Mouse (Mus musculus): ENCODE results near the gene Gipc1. TPM values are rescaled to one million over a fixed set of nuclear protein-coding genes. Genes with fewer than 3 reads are reported as not detected.

Gipc1 gene
- polyA plus RNA-seq, 1 experiment, result 17.3 TPM

DNA sequence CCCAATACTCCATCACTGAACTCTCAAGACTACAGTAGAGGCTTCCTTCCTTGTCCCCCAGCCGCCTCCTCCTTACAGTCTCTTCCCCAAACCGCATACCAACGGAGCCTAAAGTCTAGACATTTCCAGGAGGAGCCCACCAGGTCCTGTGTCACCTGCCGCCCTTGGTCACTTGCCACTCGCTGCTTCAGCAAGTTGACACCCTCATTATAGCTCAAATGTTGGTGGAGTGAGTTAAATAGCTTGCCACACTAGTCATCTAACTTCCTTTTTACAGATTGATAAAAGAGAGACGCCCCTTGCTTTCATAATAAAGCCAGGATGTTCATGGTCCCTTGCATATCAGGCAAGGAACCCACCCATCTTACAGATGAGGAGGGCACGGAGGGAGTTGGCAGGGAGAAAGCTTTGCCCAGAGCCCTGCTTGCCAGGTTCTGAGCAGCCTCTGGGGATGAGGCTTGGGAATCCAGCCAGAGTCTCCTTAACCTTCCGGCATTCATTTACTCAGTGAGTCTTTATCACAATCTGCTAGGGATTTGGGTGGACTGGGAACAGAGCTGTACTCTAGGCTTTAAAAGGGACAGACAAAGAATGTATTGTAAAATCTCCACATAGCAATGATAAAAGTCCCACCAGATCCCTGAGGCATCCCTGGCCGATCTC lies 48.1 kb downstream of the Gipc1 start:
- 52% methylated on average over 9 of the region's 9 CpGs for WGBS
- H3K27ac ChIP-seq (ENCODE audit: control insufficient read depth, insufficient read depth, low read depth, low read length, poor library complexity), result no peak overlapping the region
- H3K4me1 ChIP-seq (ENCODE audit: control insufficient read depth, insufficient read depth, low read length), result peaks cover 7% of the 10 kb centered on the region; the same call in 1 of the 2 replicates

DNA sequence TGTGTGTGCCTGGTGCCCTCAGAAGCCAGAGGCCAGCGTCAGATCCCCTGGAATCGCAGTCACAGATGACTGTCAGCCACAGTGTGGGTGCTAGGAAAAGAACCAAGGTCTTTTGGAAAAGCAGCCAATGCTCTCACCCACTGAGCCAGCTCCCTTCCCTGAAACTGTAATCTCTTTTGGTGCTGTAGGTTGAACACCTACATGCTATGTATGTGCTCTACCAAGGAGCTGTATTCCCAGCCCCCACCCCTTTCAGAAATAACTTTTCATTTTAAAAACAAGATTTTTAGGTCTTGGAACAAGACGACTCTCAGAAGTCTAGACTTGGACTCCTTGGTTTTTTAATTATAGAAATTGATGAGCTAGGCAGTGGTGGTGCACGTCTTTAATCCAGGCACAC lies 50.9 kb downstream of the Gipc1 start:
- peaks cover 1% of the 10 kb centered on the region; the same call in 1 of the 2 replicates for H3K4me1 ChIP-seq (ENCODE audit: control insufficient read depth, insufficient read depth, low read length)
- H3K27ac ChIP-seq (ENCODE audit: control insufficient read depth, insufficient read depth, low read depth, low read length, poor library complexity), result no peak overlapping the region
- 87% methylated on average over 4 of the region's 4 CpGs for WGBS
- H3K4me3 ChIP-seq (replicated peaks; ENCODE audit: control insufficient read depth, low read depth, low read length), result no peak overlapping the region
- TF ChIP-seq CTCF (IDR thresholded peaks at IDR 0.05; ENCODE audit: control insufficient read depth, insufficient read depth, low read length) (no peak), POLR2A (IDR thresholded peaks at IDR 0.05; ENCODE audit: borderline replicate concordance, control insufficient read depth, low read depth, low read length) (no peak)

More for the DNA sequence above, 48.1 kb downstream of the Gipc1 start:
- TF ChIP-seq CTCF (IDR thresholded peaks at IDR 0.05; ENCODE audit: control insufficient read depth, insufficient read depth, low read length), result no peak
- TF ChIP-seq POLR2A (IDR thresholded peaks at IDR 0.05; ENCODE audit: borderline replicate concordance, control insufficient read depth, low read depth, low read length), result no peak
- H3K4me3 ChIP-seq (replicated peaks; ENCODE audit: control insufficient read depth, low read depth, low read length), result no peak overlapping the region

DNA sequence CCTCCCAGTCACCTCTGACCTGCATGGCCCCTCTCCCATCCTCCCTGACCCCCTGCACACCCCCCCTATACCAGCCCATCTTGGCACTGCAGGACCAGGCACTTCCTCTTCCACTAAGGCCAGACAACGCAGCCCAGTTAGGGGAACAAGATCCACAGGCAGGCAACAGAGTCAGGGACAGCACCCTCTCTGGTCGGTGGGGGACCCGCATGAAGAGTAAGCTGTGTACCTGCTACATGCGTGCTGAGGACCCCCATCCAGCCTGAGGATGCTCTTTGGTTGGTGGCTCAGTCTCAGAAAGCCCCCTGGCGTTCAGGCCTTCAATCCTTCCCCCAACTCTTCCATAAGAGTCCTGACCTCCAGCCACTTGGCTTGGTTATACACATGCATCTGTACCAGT lies 53.9 kb downstream of the Gipc1 start:
- 68% methylated on average over 5 of the region's 5 CpGs for WGBS

DNA sequence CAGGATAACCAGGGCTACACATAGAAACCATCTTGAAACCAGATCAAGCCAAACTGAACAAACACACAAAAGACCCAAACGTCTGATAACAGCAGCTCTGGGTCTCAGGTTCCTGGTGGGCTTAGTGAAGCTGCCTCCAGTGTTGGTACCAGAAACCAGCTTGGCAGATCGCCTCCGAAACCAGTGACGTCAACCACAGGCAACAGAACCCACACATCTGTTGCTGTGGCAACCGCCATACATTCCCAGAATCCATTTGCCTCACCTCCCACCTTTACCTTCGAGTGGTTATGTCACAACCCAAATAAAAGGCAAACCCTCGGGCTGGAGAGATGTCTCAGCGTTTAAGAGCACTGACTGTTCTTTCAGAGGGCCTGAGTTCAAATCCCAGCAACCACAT lies 55.1 kb downstream of the Gipc1 start:
- H3K4me1 ChIP-seq (ENCODE audit: control insufficient read depth, insufficient read depth, low read length), result no peaks in the 10 kb centered on the region
- no peak overlapping the region for H3K27ac ChIP-seq (ENCODE audit: control insufficient read depth, insufficient read depth, low read depth, low read length, poor library complexity)
- H3K4me3 ChIP-seq (replicated peaks; ENCODE audit: control insufficient read depth, low read depth, low read length), result no peak overlapping the region
- WGBS, result 75% methylated on average over 8 of the region's 8 CpGs
- TF ChIP-seq CTCF (IDR thresholded peaks at IDR 0.05; ENCODE audit: control insufficient read depth, insufficient read depth, low read length) (no peak), POLR2A (IDR thresholded peaks at IDR 0.05; ENCODE audit: borderline replicate concordance, control insufficient read depth, low read depth, low read length) (no peak)

More for the DNA sequence above, 53.9 kb downstream of the Gipc1 start:
- Histone ChIP-seq H3K27ac (ENCODE audit: control insufficient read depth, insufficient read depth, low read depth, low read length, poor library complexity) (no peak overlapping the region), H3K4me1 (ENCODE audit: control insufficient read depth, insufficient read depth, low read length) (no peaks in the 10 kb centered on the region), H3K4me3 (replicated peaks; ENCODE audit: control insufficient read depth, low read depth, low read length) (no peak overlapping the region)
- TF ChIP-seq POLR2A (IDR thresholded peaks at IDR 0.05; ENCODE audit: borderline replicate concordance, control insufficient read depth, low read depth, low read length) (no peak), CTCF (IDR thresholded peaks at IDR 0.05; ENCODE audit: control insufficient read depth, insufficient read depth, low read length) (no peak)

Other genes with a start within 250 kb of the Gipc1 start
- 34.0 and 51.9 TPM in 2 replicates for gene Scoc, start 194.3 kb upstream of the Gipc1 start, polyA plus RNA-seq (2011; ENCODE audit: insufficient read depth, insufficient read length, low replicate concordance, missing spikeins)
- not detected in 2 replicates for gene Olfr370, start 116.9 kb upstream of the Gipc1 start, polyA plus RNA-seq (2011; ENCODE audit: insufficient read depth, insufficient read length, low replicate concordance, missing spikeins)
- gene Ndufb7, start 86.0 kb upstream of the Gipc1 start, polyA plus RNA-seq (2011; ENCODE audit: insufficient read depth, insufficient read length, low replicate concordance, missing spikeins), result 240 and 480 TPM in 2 replicates
- gene Tecr, start 44.7 kb upstream of the Gipc1 start, polyA plus RNA-seq (2011; ENCODE audit: insufficient read depth, insufficient read length, low replicate concordance, missing spikeins), result 136 and 233 TPM in 2 replicates
- 23.8 and 23.9 TPM in 2 replicates for gene Dnajb1, start 44.5 kb upstream of the Gipc1 start, polyA plus RNA-seq (2011; ENCODE audit: insufficient read depth, insufficient read length, low replicate concordance, missing spikeins)
- gene Ptger1, start 14.0 kb downstream of the Gipc1 start, polyA plus RNA-seq (2011; ENCODE audit: insufficient read depth, insufficient read length, low replicate concordance, missing spikeins), result 0.41 and 0.57 TPM in 2 replicates
- gene Pkn1, start 46.5 kb downstream of the Gipc1 start, polyA plus RNA-seq (2011; ENCODE audit: insufficient read depth, insufficient read length, low replicate concordance, missing spikeins), result 44.4 and 94.3 TPM in 2 replicates
- 74.2 and 81.0 TPM in 2 replicates for gene Ddx39, start 62.5 kb downstream of the Gipc1 start, polyA plus RNA-seq (2011; ENCODE audit: insufficient read depth, insufficient read length, low replicate concordance, missing spikeins)
- 25.3 and 79.2 TPM in 2 replicates for gene Adgre5, start 88.6 kb downstream of the Gipc1 start, polyA plus RNA-seq (2011; ENCODE audit: insufficient read depth, insufficient read length, low replicate concordance, missing spikeins)
- 6.5 and 8.8 TPM in 2 replicates for gene Adgrl1, start 247.4 kb downstream of the Gipc1 start, polyA plus RNA-seq (2011; ENCODE audit: insufficient read depth, insufficient read length, low replicate concordance, missing spikeins)